Mouse (Mus musculus) adrenal gland, adult 2 months (tissue): ENCODE data around the gene Rbbp5. TPM values are rescaled to one million over a fixed set of nuclear protein-coding genes. Genes with fewer than 3 reads are reported as not detected.
A peak's percentile ranks its signal among the peaks of the same experiment; 100 is the strongest.

Experiments used
- DNase-seq: peaks from one replicate; pipeline ENCODE4 v3.0.0; 2021
- polyA plus RNA-seq: library from polyadenylated mRNA; depleted of rRNA; stranded (reverse); fragments of >200 nt; gene quantifications from 2 replicates; pipeline ENCODE4 v1.2.3, GENCODE M21; 2012
- total RNA-seq, 2 experiments: library from RNA; stranded (reverse); gene quantifications; 2 replicates each; pipeline ENCODE4 v1.2.3; 2021

Gene Rbbp5
- total and polyA plus RNA-seq, 3 experiments: 5.0 to 40.2 (median 33.1) TPM

DNA sequence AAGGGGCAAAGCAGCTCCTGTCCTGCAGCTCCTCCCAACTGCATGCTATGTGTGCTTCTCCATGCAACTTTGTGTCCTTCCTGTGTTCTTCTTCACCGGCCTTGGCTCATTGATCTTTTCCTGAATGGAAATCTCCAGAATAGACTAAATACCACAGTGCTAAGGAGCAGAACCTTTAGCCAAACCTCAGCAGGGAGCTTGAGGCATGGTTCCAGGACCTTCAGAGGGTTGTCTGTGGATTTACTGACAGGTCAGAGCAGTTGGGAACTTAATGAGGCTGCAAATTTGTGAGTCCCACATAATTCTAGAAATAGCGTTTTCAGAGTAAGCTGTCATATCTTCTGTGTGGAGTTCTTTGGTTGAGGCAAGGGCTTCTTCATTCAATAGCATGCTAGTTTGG lies 23.4 kb downstream of the Rbbp5 start:
- DNase-seq: no peak

DNA sequence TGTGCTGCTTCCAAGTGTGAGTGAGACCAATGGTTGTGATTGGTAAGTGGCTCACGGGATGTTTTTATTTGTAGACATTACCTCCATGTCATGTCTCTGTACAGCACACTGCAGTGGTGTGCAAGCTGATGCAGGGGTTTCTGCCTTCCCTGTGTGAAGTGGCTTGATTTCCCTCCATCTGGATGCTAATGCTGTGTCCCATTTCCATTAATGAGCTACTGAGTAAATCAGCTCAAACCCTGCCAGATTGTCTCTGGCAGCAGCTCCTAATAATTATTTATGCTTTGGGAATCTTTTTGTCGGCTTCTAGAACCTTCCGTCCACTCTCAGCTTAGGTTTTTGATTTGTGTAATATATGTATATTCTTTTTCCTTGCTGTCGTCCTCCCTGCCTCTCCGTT lies 28.0 kb downstream of the Rbbp5 start:
- DNase-seq: no peak

DNA sequence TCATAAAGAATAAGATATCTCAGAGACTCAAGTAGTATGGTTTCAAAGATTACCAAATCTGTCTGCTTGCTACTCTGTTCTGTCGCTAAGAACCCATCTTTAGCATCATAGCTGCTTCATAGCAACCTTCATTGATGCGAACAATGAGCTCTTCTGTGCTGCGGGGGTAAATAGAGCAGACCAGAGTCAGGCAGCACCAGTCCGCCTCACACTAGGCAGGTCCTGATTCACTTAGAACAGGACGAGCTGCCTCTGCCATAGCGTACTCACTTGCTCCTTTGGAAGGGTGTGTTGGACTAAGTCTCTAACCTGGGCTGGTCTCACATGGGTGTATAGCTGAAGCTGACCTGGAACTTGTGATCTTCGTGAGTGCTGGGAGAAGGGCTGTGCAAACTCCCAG lies 28.9 kb downstream of the Rbbp5 start, which contains the start of gene Tmem81:
Gene Tmem81 (plus strand): TSS at position 173 of the 400 bp plus-strand sequence.
- no peak for DNase-seq

DNA sequence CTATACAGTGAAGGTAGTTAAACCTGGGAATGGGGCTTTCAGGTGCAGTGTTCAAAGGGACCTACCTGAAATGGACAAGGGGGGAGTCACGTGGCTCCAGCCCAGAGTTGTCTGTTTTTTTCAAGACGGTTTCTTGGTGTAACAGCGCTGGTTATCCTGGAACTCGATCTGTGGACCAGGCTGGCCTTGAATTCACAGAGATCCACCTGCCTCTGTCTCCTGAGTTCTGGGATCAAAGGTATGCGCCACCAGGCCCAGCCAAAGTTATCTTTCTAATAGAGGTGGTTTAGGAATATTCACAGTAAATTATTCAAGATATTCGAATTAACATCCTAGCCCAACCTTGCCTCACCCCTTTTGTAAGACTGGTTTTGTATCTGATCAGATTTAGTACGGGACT lies 29.5 kb downstream of the Rbbp5 start:
- DNase-seq: no peak

DNA sequence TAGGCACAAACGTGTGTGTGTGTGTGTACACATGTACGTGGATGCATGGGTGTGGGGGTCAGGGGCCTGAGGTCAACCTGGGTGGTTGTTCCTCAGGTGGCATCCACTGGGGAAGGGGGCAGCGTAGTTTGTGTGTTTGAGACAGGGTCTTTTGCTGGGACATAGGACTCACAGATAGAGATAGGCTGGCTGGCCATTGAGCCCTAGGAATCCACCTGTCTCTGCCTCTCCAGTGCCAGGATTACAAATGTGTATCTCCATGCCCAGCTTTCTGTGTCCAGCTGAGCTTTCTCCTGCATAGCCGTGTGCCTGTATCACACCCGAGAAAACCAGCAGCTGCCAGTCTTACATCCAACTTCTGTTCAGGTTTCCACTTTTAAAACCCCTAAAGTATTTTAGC lies 32.6 kb downstream of the Rbbp5 start:
- no peak for DNase-seq

DNA sequence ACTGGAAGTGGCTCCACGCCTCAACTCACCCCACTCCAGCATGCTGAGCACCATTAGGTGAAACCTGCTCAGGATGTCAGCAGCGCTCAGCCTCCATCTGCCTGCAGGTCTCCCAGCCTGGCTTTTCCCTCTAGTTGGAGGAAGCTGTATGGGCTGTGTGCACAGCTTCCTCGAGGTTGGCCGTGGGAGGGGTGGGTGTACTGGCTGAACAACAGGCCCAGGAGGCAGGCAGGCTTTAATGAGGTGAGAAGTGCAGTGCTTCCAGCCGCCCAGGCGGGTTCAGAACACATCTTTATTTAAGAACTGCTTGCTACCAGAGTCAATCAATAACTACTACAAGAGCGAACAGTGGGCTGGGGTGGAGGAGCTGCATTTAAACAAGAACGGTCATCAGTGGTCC lies 34.4 kb downstream of the Rbbp5 start:
- no peak for DNase-seq

DNA sequence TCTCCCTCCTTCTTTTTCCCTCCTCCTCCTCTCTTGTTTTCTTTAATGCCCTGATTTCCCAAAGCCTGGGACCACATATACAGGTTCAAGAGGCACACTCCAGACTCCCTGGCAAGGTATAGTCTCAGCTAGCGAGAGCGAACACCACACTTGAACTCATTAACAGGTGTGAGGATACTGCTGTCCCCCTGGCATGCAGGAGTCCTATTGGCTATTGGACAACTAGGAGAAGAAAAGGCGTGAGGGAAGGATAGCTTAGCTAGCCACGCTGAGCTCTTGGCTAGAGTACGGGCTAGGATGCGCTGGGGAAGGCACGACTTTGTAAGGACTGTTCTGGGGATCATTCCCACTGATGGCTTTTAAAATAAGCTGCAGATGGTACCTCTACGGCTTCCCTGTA lies 34.9 kb downstream of the Rbbp5 start:
- no peak for DNase-seq

DNA sequence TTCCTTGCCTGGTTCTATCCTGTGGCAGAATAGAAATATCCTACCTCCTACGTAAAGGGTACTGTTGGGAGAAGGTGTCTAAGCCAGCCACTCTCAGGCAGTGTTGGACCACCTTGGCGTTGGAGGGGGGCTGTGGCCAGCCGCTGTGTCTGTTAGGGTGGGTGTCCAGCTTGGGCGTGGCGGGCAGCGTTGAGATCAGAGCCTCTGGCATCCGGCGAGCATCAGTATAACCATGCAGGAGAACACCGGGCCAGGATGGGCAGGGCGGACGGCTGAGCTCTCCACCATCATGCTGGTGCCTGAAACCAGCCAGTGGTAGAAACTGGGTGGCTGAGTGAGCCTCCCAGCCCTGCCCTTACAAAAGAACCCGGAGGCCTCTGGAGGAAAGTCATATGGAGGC lies 38.2 kb downstream of the Rbbp5 start:
- no peak for DNase-seq

DNA sequence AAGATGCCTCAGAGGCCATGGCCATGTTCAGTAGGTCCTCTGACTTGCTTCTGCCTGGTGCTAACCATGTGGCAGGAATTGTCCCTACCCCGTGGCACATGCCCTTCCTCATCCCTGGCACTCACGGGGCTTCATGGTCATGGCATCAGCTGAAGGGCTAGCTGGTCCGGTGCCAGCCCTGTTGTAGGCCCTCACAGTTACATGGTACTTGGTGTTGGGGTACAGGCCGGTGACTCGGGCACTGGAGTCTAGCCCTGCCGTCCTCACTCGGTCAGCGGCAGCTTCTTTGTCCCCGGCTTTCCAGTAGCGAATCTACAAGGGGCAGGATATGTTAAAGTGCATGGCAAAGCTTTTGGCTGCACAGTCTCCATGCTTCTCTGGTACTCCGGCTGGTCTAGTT lies 39.6 kb downstream of the Rbbp5 start:
- no peak for DNase-seq

DNA sequence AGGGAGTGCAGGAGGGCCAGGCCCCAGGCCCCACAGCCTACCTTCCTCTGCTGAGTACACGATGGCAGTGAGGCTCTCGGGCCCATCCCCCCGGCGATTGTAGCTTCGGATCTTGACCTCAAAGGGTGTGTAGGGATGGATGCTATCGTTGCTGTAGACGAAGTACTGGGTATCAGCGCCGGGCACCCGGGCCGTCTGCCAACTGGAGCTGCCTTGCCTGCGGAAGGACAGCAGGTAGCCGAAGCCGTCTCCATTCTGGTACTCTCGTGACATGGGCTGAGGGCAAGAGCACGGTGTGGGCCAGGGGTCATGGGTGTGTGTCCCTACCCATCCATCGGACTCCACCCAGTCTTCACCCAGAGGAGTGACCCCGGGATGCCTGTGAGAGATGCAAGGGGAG lies 41.5 kb downstream of the Rbbp5 start:
- DNase-seq: no peak

DNA sequence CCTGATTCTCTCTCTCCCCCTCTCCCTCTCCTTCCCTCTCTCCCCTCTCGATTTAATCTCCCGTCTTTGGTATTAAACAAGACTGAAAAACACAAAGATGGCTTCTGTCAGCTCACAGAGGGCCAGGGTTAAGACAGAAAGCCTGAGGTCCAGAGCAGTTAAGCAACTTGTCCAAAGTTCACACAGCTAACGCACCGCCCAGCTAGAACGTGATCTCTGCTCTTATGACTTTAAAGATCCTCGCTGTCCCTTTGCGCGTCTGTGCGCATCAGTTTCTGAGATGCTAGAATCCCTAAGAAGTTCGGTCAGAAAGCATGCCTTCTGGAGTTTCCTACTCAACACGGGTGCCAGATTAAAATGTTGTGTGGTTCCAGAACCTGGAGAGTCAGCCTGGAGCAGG lies 42.6 kb downstream of the Rbbp5 start:
- no peak for DNase-seq

DNA sequence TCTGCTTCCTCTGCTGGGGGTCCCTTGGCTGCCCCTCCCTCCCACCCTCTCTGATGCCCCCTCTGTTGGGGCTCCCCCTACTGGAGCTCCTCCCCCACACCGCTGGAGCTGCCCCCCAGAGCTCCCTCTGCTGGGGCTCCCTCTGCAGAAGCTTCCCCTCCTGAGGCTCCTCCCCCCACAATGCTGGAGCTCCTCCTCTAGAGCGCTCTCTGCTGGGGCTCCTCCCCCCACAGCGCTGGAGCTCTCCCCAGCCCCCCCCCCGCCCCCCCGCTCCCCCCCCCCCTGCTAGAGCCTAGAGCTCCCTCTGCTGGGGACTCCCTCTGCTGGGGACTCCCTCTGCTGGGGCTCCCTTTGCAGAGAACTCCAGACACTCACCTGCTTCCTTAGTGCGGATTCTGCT lies 43.6 kb downstream of the Rbbp5 start:
- peak; percentile 67 for DNase-seq

DNA sequence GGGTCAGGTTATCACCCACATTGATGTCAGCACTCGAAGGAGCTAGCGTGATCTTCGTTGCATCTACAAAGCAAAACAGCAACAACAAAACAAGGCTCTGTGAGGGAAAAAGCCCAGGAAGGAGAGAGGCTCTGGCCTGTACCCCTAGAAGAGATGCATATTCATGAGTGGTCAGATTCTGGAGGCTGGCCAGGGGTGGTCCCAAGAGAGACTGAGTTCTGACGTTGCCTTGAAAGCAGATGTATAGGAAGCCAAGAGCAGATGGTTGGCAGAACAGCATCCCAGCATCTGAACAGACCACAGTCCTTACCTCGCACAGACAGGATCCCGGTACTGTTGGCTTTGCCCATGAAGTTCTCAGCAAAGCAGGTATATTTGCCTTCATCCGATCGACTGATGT lies 45.9 kb downstream of the Rbbp5 start:
- no peak for DNase-seq

DNA sequence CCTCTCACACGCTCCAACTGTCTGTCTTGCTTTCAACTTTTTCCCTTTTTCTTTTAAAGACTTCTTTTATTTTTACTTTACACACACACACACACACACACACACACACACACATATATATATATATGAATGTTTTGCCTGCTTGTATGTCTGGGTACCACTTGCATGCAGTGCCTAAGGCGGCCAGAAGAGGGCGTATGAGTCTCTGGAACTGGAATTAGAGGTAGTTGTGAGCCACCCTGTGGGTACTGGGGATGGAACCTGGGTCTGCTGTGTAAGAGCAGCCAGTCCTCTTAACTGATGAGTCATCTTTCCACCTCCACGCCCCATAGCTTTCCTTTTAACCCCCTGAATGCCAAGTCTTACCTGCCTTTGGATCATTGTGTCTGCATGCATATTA lies 46.8 kb downstream of the Rbbp5 start:
- DNase-seq: no peak

DNA sequence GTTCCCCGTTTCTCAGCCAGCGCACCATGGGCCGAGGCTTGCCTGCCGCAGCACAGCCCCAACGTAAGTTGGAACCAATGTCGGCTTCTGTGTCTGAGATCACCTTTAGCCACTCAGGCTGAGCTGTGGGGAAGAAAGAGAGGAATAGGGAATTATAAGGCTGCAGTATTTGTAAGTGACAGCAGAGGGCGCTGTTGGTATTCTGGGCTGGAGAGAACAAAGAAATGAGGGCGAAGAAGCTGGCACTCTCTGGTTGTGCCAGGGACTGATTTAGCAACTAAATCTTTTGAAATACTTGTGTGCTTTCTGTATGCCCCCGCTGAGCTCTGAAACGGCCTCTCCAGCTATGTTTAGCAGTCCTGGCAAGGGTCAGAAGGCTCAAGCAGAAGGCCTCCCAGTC lies 48.7 kb downstream of the Rbbp5 start:
- peak; percentile 60 for DNase-seq

DNA sequence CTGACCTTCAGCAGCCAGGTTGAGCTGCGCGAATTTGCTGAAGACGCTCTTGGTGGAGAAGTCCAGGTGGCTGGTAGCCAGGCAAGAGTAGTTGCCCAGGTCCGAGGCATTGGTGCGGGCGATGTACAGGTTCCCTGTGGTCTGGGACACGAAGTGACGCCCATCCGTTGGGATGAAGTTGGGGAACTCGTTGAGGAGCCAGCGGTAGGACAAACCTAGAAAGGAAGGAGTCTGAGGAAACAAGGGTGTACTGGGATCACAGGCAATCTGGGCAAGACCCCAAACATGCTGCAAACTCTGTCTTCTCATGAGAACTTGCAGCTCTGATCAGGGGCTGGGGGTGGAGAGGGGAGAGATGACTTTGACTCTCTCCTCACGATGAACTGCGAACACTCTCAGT lies 50.9 kb downstream of the Rbbp5 start:
- no peak for DNase-seq

DNA sequence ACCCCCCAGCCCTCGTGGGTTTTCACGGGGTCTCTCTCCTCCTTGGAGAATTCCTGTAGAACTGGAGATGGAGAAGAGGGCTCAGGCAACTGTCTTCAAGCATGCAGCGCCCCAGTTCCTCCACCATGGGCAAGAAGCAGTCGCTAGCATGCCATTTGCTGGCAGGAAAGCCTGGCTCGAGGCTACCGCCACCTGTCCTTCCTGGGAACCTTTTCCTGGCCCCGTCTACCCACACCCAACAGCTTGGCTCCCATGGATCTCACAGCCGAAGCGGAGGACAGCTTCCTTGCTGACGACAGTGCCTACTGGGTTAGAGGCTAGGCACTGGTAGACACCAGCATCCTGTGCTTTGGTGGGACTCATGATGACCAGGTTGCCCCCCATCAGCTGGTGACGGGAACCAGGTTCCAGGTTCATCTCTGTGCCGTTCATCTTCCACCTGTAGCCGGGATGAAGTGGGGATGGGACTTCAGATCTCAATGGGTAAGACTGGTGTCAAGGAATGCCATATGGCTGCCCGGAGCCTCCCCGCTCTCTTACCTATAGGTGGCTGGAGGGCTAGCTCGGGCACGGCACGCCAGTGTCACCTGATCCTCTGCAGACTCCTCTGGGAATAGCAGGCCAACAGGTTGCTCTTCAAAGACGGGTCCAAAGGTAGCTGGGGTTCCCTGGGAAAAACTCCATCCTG lies 51.6 kb downstream of the Rbbp5 start:
- DNase-seq: no peak

DNA sequence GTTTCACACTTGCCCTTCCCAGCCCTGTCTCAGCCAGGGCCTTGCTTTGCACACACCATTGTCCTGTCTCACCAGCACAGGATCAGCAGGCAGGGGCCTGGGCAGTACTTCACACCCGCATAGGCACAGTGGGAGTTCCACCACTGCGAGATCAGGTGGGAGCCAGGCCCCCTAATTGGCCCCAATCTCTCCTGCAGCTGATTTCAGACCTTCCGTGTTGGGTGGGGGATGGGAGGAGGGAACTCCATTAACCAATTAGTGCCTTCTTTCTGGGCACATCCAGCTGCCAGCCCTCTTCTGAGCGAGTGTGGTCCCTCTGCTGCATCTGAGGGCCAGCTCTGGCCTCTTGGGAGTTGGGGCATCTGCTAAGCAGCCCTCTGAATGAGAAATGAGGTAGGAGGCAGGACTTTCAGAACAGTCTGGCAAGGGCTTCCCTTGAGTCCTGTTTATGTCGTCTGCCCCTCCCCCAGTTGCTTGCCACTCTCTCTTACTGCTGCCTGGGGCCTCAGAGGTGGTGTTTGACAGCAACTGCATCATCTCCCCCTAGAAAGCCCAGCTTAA lies 53.5 kb downstream of the Rbbp5 start:
- no peak for DNase-seq

DNA sequence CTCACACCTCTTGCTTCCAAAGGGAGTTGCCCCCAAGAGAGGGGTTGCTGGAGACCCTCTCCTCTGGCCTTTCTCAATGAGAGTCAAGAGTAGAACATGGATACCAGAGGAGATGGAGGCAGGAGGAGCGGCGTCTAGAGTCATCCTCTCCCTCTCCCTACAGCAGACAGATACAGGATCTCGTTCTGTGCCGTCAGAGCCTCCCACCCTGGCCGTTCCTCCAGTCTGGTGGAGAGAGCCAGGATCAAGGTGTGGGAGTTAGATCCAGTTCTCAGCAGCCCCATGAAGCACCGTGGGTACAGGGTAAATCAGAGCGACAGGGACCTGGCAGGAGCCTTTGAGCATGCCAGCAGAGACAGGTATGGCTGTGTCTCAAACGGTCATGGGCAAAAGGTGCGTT lies 55.4 kb downstream of the Rbbp5 start:
- no peak for DNase-seq

DNA sequence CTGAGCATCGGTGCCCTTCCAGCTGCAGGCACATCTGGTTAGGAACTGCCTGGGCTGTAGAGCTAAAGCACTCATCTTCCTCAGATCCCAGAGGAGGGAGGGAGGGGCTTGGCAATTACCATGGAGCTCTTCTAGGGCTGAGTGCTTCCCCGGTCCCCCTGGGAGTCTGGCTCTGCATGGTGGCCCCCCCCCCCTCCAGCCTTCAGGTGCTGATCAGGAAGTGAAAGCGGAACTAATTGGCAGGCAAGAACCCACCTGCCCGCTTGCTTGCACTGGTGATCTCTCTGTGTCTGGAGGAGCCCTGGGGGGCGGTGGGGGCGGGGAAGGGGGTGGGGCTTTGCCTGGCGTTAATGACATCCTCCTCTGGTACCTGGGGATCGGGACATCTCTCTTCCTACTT lies 56.7 kb downstream of the Rbbp5 start:
- no peak for DNase-seq

DNA sequence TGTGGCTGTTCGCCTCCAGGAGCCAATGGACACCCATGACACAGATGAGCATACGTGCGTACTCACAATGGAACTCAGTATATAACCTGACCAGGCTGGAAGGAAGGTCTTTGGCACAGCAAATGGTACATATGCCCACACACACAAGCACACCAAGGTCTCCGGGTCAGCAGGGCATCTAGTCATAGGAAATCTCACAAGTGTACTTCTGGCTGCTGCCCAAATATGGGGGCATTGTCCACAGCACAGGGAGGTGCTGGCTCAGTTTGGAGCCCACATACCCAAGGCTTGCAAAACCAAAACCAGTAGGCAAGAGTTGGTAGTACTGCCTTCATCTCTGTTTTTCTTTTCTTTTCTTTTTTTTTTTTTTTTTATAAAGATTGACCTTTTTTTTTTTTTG lies 58.4 kb downstream of the Rbbp5 start:
- no peak for DNase-seq

DNA sequence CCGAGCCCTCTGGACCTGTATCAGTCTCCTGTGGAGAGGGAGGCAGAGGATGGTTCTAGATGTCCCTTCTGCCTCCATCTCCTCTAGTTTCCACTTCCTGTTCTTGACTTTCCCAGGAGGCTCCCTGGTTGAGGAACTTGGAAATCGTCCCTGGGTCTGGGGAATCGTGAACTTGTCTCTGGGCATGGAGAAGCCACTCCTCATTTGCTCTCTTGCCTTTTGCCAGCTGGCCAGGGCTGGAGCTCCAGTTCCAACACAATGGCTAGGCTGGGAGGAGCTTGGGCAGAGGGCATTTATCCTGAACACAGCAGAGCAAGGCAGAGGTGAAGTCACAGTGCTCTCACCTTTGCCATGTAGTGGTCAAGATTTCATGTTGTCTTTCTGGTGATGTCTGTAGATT lies 59.3 kb downstream of the Rbbp5 start:
- no peak for DNase-seq

DNA sequence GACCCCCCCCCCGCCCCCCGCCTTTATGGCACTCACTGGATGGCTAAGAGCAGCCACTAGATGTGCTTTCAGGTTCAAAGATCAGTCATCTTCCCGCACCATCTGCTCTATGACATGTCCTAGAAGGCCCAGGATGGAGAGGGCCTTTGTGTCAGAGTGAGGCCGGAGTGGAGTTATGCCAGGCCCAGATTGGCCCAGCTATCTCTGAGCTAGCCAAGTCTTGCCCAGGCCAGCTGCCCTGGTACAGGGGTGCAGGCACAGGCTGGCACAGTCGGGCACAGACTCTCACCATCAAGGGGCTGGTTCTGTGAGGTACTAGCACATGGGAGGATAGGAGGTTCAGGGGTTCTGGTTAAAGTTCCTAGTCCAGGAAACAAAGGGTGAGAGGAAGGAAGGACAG lies 60.6 kb downstream of the Rbbp5 start:
- DNase-seq: no peak

DNA sequence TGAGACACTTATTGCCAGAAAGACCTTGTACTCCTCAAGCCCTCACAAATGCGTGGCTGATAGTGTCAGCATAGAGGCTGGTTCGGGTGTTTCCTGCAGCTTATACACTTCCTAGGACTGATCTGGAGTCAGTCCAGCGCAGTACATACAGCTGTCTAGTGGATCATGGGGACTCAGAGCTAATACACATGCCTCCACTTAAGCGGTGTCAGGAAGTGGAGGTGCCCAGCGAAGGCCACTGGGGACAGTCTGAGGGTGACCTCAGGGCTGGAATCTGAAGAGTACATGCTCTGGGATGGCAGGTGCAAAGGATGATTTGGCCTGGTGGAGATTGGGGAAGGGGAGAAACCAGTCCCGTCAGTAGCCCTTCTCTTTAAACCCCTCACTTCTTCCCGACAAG lies 63.5 kb downstream of the Rbbp5 start:
- DNase-seq: no peak
